ENCODE assay signal across 11 mouse cellular contexts in genomic region chr9:114560771-114561670, GRCm38 (mm10). TPM values are rescaled to one million over a fixed set of nuclear protein-coding genes. Genes with fewer than 3 reads are reported as not detected.
DNase-seq lines count a peak whose midpoint lies in the region; ATAC-seq lines count a peak whose summit lies in the region.
"Had no signal": no experiment of that assay in that cellular context is flagged by ENCODE, and none has a peak within 500 bp of the region (broad histone marks: within the 10 kb centered on the region; RNA-seq: fewer than 3 reads in every experiment).

No protein-coding gene starts in this region.

- peak overlapping the region; percentile 80 for H3K9ac ChIP-seq in heart, embryonic 13.5 days
- H3K9ac ChIP-seq in embryonic facial prominence, embryonic 12.5 days: peak overlapping the region; percentile 48
- H3K9ac ChIP-seq in limb, embryonic 11.5 days (ENCODE audit: low read length): peak overlapping the region; percentile 97
- peak overlapping the region; percentile 47 for H3K9ac ChIP-seq in neural tube, embryonic 12.5 days

- no peaks in the 10 kb centered on the region for H3K36me3 ChIP-seq in heart, embryonic 13.5 days
- H3K36me3 ChIP-seq in embryonic facial prominence, embryonic 12.5 days: no peaks in the 10 kb centered on the region
- no peaks in the 10 kb centered on the region for H3K36me3 ChIP-seq in limb, embryonic 11.5 days (ENCODE audit: control insufficient read depth, insufficient read depth, low read length)
- no peaks in the 10 kb centered on the region for H3K36me3 ChIP-seq in neural tube, embryonic 12.5 days

- no peaks in the 10 kb centered on the region for H3K9me3 ChIP-seq in heart, embryonic 13.5 days
- no peaks in the 10 kb centered on the region for H3K9me3 ChIP-seq in embryonic facial prominence, embryonic 12.5 days
- no peaks in the 10 kb centered on the region for H3K9me3 ChIP-seq in limb, embryonic 11.5 days (ENCODE audit: control insufficient read depth, low read length)
- no peaks in the 10 kb centered on the region for H3K9me3 ChIP-seq in neural tube, embryonic 12.5 days

- peak overlapping the region; percentile 92 for H3K4me2 ChIP-seq in heart, embryonic 13.5 days
- H3K4me2 ChIP-seq in embryonic facial prominence, embryonic 12.5 days (replicated peaks): peak overlapping the region; percentile 90
- peak overlapping the region; percentile 94 for H3K4me2 ChIP-seq in limb, embryonic 11.5 days (ENCODE audit: low read depth, severe bottlenecking)
- peak overlapping the region; percentile 87 for H3K4me2 ChIP-seq in neural tube, embryonic 12.5 days (replicated peaks)

- intact Hi-C loops in heart, postnatal 14 days (cut with DNase I): no loop called here
- intact Hi-C loops in left cerebral cortex, postnatal 4 days (cut with DNase I): no loop called here

- H3K27ac ChIP-seq in heart, embryonic 13.5 days (replicated peaks): no peak overlapping the region
- H3K27ac ChIP-seq in embryonic facial prominence, embryonic 12.5 days: no peak overlapping the region
- H3K27ac ChIP-seq in limb, embryonic 11.5 days (replicated peaks; ENCODE audit: low read depth, low read length): 0 out of 2 replicates have a peak overlapping the region, but pooled peaks have one; percentile 14
- H3K27ac ChIP-seq in neural tube, embryonic 12.5 days: no peak overlapping the region

- H3K4me1 ChIP-seq in heart, embryonic 13.5 days: peaks cover 42% of the 10 kb centered on the region
- peaks cover 18% of the 10 kb centered on the region for H3K4me1 ChIP-seq in embryonic facial prominence, embryonic 12.5 days
- H3K4me1 ChIP-seq in limb, embryonic 11.5 days (ENCODE audit: control insufficient read depth, insufficient read depth, low read length): peaks cover 19% of the 10 kb centered on the region
- H3K4me1 ChIP-seq in neural tube, embryonic 12.5 days: peaks cover 45% of the 10 kb centered on the region

- no peak for ATAC-seq in heart, embryonic 13.5 days (ENCODE audit: extremely low read depth, insufficient number of reproducible peaks, low FRiP score, low TSS enrichment)
- no peak for ATAC-seq in embryonic facial prominence, embryonic 12.5 days (ENCODE audit: insufficient number of reproducible peaks, insufficient read depth, low FRiP score, low TSS enrichment)
- no peak for ATAC-seq in limb, embryonic 11.5 days (ENCODE audit: insufficient number of reproducible peaks, low FRiP score, low TSS enrichment, low read depth)
- no peak for ATAC-seq in neural tube, embryonic 12.5 days (ENCODE audit: low FRiP score, low read depth)
- ATAC-seq: inflammation-experienced regulatory T-cells, adult 6 months had no signal

- peaks cover 92% of the 10 kb centered on the region for H3K27me3 ChIP-seq in heart, embryonic 13.5 days (replicated peaks)
- H3K27me3 ChIP-seq in embryonic facial prominence, embryonic 12.5 days: peaks cover 18% of the 10 kb centered on the region
- H3K27me3 ChIP-seq in limb, embryonic 11.5 days (ENCODE audit: control insufficient read depth, insufficient read depth, low read length): no peaks in the 10 kb centered on the region
- peaks cover 19% of the 10 kb centered on the region for H3K27me3 ChIP-seq in neural tube, embryonic 12.5 days (replicated peaks)
- H3K27me3 ChIP-seq: CH12.LX had no signal

- H3K4me3 ChIP-seq in heart, embryonic 13.5 days: peak overlapping the region; percentile 66
- peak overlapping the region; percentile 59 for H3K4me3 ChIP-seq in embryonic facial prominence, embryonic 12.5 days
- H3K4me3 ChIP-seq in limb, embryonic 11.5 days (ENCODE audit: low read depth, low read length): peak overlapping the region; percentile 82
- H3K4me3 ChIP-seq in neural tube, embryonic 12.5 days: peak overlapping the region; percentile 67

- DNase-seq in heart, postnatal 14 days: no peak
- no peak for DNase-seq in limb, embryonic 11.5 days (ENCODE audit: low spot score)
- no peak for DNase-seq in left cerebral cortex, postnatal 4 days
- DNase-seq in gastrocnemius, postnatal 4 days (ENCODE audit: low spot score in 2 of 2): no peak
- no peak for DNase-seq in layer of hippocampus, adult 18-20 months (ENCODE audit: low spot score in 2 of 2)
- DNase-seq: adrenal gland, adult 8-10 months had no signal

- 3% methylated on average over 36 of the region's 36 CpGs for WGBS in heart, embryonic 13.5 days
- WGBS in embryonic facial prominence, embryonic 12.5 days: 1% methylated on average over 36 of the region's 36 CpGs
- under 1% methylated on average over 36 of the region's 36 CpGs for WGBS in limb, embryonic 11.5 days
- WGBS in neural tube, embryonic 12.5 days: 1% methylated on average over 36 of the region's 36 CpGs

RNA-seq across cellular contexts. Expression of gene Trim71, which starts 3.1 kb away (rescaled TPM):
- 0.17 and 0.20 TPM in 2 replicates for polyA plus RNA-seq in heart, embryonic 13.5 days (2015; fragmentation: Nextera tagmentation; extraction: Ambion mirVana)
- not detected for total RNA-seq in heart, postnatal 14 days (2021)
- polyA plus RNA-seq in embryonic facial prominence, embryonic 12.5 days (2016; fragmentation: Nextera tagmentation; extraction: Ambion mirVana): 0.95 and 1.1 TPM in 2 replicates
- polyA plus RNA-seq in limb, embryonic 11.5 days (2014; fragmentation: Nextera tagmentation; extraction: Ambion mirVana): 3.7 and 4.0 TPM in 2 replicates
- polyA plus RNA-seq in neural tube, embryonic 12.5 days (2016; fragmentation: Nextera tagmentation; extraction: Ambion mirVana): 0.98 and 1.4 TPM in 2 replicates
- under 1 TPM; 0.06 to 0.14 TPM for total RNA-seq in left cerebral cortex, postnatal 4 days (2021)
- total RNA-seq in gastrocnemius, postnatal 4 days (2021): under 1 TPM; 0.05 to 0.07 TPM
- total RNA-seq in layer of hippocampus, adult 18-20 months (2021): 1 to 10 TPM; 1.2 to 2.0 TPM

RNA-seq across cellular contexts. Expression of gene C130032M10Rik, which starts 45.5 kb away (rescaled TPM):
- 0.89 and 1.0 TPM in 2 replicates for polyA plus RNA-seq in heart, embryonic 13.5 days (2015; fragmentation: Nextera tagmentation; extraction: Ambion mirVana)
- total RNA-seq in heart, postnatal 14 days (2021): not detected
- 0.43 and 0.60 TPM in 2 replicates for polyA plus RNA-seq in embryonic facial prominence, embryonic 12.5 days (2016; fragmentation: Nextera tagmentation; extraction: Ambion mirVana)
- polyA plus RNA-seq in limb, embryonic 11.5 days (2014; fragmentation: Nextera tagmentation; extraction: Ambion mirVana): 0.37 and 0.67 TPM in 2 replicates
- 0.28 and 0.29 TPM in 2 replicates for polyA plus RNA-seq in neural tube, embryonic 12.5 days (2016; fragmentation: Nextera tagmentation; extraction: Ambion mirVana)
- total RNA-seq in left cerebral cortex, postnatal 4 days (2021): not detected
- not detected for total RNA-seq in gastrocnemius, postnatal 4 days (2021)
- not detected for total RNA-seq in layer of hippocampus, adult 18-20 months (2021)
- total RNA-seq: CH12.LX had no signal
- polyA plus RNA-seq: inflammation-experienced regulatory T-cells, adult 6 months had no signal

RNA-seq across cellular contexts. Expression of gene Ccr4, which starts 56.3 kb away (rescaled TPM):
- polyA plus RNA-seq in heart, embryonic 13.5 days (2015; fragmentation: Nextera tagmentation; extraction: Ambion mirVana): not detected in 2 replicates
- total RNA-seq in heart, postnatal 14 days (2021): under 1 TPM in 1 of 2 experiments, not detected in 1; 0.68 TPM
- not detected in 2 replicates for polyA plus RNA-seq in embryonic facial prominence, embryonic 12.5 days (2016; fragmentation: Nextera tagmentation; extraction: Ambion mirVana)
- 0.07 and 0.08 TPM in 2 replicates for polyA plus RNA-seq in limb, embryonic 11.5 days (2014; fragmentation: Nextera tagmentation; extraction: Ambion mirVana)
- not detected in 2 replicates for polyA plus RNA-seq in neural tube, embryonic 12.5 days (2016; fragmentation: Nextera tagmentation; extraction: Ambion mirVana)
- total RNA-seq in left cerebral cortex, postnatal 4 days (2021): not detected
- total RNA-seq in gastrocnemius, postnatal 4 days (2021): not detected
- not detected for total RNA-seq in layer of hippocampus, adult 18-20 months (2021)
- total RNA-seq: adrenal gland, adult 8-10 months had no signal

Comparison
In these comparisons a context has a peak if more than half of its experiments do, and no peak if none do; other contexts are left out.
1. H3K9ac ChIP-seq: peak in every context shown above with its lines; median percentile 97 in limb, embryonic 11.5 days; 80 in heart, embryonic 13.5 days; 48 in embryonic facial prominence, embryonic 12.5 days; 47 in neural tube, embryonic 12.5 days.